Mouse (Mus musculus): Measurements from ENCODE around the gene Dusp3. TPM values are rescaled to one million over a fixed set of nuclear protein-coding genes. Genes with fewer than 3 reads are reported as not detected.
A peak's percentile ranks its signal among the peaks of the same experiment; 100 is the strongest.

Gene Dusp3
- total RNA-seq, 1 experiment from 2014 or later = 103 TPM

- DNase-seq = no peak
Measured at GRCm38 (mm10) chr11:101931978-101932377, 54.8 kb downstream of the Dusp3 start.

GRCm38 (mm10) chr11:101928030-101928762, 58.6 kb downstream of the Dusp3 start:
- DNase-seq = peak; percentile 91

GRCm38 (mm10) chr11:101926951-101927589, 59.7 kb downstream of the Dusp3 start:
- peak; percentile 63 for DNase-seq

- DNase-seq = no peak
Measured at GRCm38 (mm10) chr11:101925636-101926035, 61.2 kb downstream of the Dusp3 start.

GRCm38 (mm10) chr11:101924441-101924976, 62.3 kb downstream of the Dusp3 start:
- no peak for DNase-seq

GRCm38 (mm10) chr11:101923988-101924387, 62.8 kb downstream of the Dusp3 start:
- DNase-seq = no peak

GRCm38 (mm10) chr11:101921361-101921952, 65.4 kb downstream of the Dusp3 start:
- DNase-seq = peak; percentile 49

Other genes with a start within 250 kb of the Dusp3 start
- gene Etv4, start 201.6 kb downstream of the Dusp3 start, total RNA-seq (2021) = 3.0 and 3.6 TPM in 2 replicates
- 8.4 and 9.2 TPM in 2 replicates for gene Meox1, start 92.6 kb downstream of the Dusp3 start, total RNA-seq (2021)
- gene Sost, start 20.0 kb downstream of the Dusp3 start, total RNA-seq (2021) = 1.6 TPM in 1 of 2 replicates, not detected in the other
- gene Cfap97d1, start 2.7 kb downstream of the Dusp3 start, total RNA-seq (2021) = not detected in 2 replicates
- gene Mpp3, start 41.4 kb upstream of the Dusp3 start, total RNA-seq (2021) = 9.0 and 14.8 TPM in 2 replicates
- gene Cd300lg, start 54.5 kb upstream of the Dusp3 start, total RNA-seq (2021) = 50.5 and 61.4 TPM in 2 replicates
- 8.6 and 10.1 TPM in 2 replicates for gene Mpp2, start 101.5 kb upstream of the Dusp3 start, total RNA-seq (2021)
- not detected in 2 replicates for gene Ppy, start 114.3 kb upstream of the Dusp3 start, total RNA-seq (2021)
- not detected in 2 replicates for gene Pyy, start 120.8 kb upstream of the Dusp3 start, total RNA-seq (2021)
- gene Nags, start 158.5 kb upstream of the Dusp3 start, total RNA-seq (2021) = 0.60 and 5.8 TPM in 2 replicates
- gene Tmem101, start 169.4 kb upstream of the Dusp3 start, total RNA-seq (2021) = 14.4 and 16.5 TPM in 2 replicates
- 78.7 and 81.0 TPM in 2 replicates for gene Lsm12, start 198.3 kb upstream of the Dusp3 start, total RNA-seq (2021)
- gene G6pc3, start 202.6 kb upstream of the Dusp3 start, total RNA-seq (2021) = 82.8 and 83.7 TPM in 2 replicates
- gene Hdac5, start 243.2 kb upstream of the Dusp3 start, total RNA-seq (2021) = 81.1 and 83.7 TPM in 2 replicates

Measured in adrenal gland, postnatal 14 days (tissue).